Mouse (Mus musculus) olfactory bulb, adult 2 months (tissue): ENCODE measurements around the gene Dok5.

Experiments used
- CTCF ChIP-seq: fragments of 200-500 bp; IDR thresholded peaks from 2 replicates; pipeline ENCODE4 v1.5.1; 2012; ENCODE audit warnings: low read depth, mild to moderate bottlenecking, low read length, moderate library complexity; ENCODE audit not compliant: insufficient read depth
- POLR2A ChIP-seq: fragments of 200-500 bp; IDR thresholded peaks from 2 replicates; pipeline ENCODE4 v1.6.1; 2012; ENCODE audit warnings: mild to moderate bottlenecking, low read depth, low read length, moderate library complexity; ENCODE audit not compliant: insufficient read depth

DNA sequence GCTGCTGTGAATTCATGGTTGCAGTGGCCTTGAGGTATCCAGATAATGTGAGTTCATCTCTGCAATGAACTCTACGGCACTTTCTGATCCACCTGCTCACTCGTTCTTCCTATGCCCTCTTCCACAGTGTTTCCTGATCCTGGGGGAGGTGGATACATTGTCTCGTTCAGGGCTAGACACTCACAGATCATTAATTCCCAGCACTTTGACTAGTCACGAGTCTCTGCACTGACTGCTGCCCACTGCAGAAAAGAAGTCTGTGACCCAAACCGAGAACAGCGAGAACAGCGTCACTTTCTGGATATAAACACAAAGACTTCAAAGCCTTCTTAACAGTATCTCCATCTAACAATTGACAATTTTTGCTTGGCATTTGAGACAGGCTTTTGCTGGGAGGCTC is 125.9 kb downstream of the Dok5 start:
- TF ChIP-seq CTCF (no peak), POLR2A (no peak)
